Mouse (Mus musculus) v-Abl transformed pro-B cells (cell line): ENCODE measurements around the gene Mkrn3.

ENCODE experiments used
- in situ Hi-C, 2 experiments: fragments of 400-800 bp; cut with MboI; formaldehyde crosslinking; loops; one replicate each; pipeline ENCODE4 v1.15.1; 2025; ENCODE audit not compliant: unreplicated experiment in 2 of 2

Gene Mkrn3

GRCm38 (mm10) chr7:62382391-62382790 lies 37.5 kb downstream of the Mkrn3 start:
- in situ Hi-C loops = loop anchor here (10.0 to 25.0 kb wide), 2 partner anchors 1645 to 1658 kb away; no protein-coding TSS in a partner anchor

DNA sequence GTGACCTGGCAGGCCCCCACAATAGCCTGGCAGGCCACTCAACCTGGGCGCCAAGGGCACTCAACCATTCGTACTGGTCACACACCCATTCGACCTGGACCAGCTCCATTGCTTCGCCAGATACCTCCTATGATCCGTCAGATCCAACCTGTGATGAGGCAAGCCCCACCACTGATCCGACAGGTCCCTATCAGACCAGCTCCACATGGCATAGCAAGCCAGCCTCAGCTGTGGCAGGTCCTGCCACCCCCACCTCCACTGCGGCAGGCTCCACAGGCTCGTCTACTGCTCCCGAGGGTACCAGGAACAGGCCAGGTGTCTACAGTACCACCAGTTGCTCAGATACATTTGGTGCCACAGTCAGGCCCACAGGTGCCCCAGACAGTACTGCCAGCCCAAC lies 41.4 kb downstream of the Mkrn3 start:
- in situ Hi-C loops = loop anchor here in 1 of 2 experiments (25.0 kb wide), 1 partner anchor 1641 kb away; no protein-coding TSS in a partner anchor

DNA sequence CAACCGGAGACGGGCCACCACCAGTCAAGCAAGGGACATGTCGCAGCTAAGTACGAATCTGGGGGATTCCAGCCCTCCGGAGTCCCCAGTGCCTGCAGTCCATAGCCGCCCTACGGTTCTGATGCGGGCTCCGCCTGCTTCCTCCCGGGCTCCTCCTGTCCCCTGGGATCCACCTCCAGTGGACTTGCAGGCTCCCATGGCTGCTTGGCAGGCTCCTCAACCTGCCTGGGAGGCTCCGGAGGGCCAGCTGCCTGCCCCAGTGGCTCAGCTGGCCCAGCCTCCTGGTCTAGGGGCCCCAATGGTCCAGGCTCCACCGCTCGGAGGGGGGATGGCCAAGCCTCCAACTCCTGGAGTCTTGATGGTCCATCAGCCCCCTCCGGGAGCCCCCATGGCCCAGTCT lies 42.6 kb downstream of the Mkrn3 start:
- in situ Hi-C loops = loop anchor here in 1 of 2 experiments (25.0 kb wide), 1 partner anchor 1640 kb away; no protein-coding TSS in a partner anchor

DNA sequence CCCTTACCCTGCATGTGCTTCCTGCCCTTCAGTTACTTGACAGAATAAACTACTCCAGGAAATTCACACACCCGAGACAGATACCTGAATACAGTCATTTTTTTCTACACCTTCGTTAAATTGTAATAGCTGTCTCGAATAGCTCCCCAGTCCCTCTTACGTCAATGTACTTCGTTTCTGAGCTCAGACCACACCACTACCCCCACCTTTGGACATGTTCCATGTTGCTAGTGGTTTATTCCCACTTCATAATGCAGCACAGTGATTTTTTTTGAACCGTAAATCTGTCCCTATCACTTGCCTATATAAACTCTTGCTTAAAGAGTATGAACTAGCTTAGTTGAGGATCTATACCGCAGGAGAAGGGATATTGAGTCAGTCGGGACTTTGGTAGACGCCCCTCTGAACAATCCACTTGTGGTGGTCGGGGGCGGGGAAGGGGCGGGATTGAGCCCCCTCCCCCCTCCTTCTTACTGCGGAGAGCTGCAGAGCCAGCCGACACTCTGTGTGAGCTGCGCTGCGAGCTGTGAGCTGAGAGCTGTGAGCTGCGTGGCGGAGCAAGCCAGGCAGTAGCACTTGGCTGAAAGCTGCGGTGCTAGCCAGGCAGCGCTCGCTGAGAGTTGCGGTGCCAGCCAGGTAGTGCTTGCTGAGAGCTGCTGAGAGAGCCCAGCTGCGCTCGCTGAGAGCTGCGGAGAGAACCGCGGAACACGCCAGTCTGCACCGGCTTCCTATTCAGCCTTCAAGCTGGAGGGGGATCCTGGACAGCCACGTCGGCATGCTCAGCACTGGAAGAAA lies 43.2 kb downstream of the Mkrn3 start, which contains the start of gene Magel2:
Gene Magel2 (plus strand): TSS at position 501 of the 795 bp plus-strand sequence.
- in situ Hi-C loops = loop anchor here in 1 of 2 experiments (25.0 kb wide), 1 partner anchor 1639 kb away; no protein-coding TSS in a partner anchor

DNA sequence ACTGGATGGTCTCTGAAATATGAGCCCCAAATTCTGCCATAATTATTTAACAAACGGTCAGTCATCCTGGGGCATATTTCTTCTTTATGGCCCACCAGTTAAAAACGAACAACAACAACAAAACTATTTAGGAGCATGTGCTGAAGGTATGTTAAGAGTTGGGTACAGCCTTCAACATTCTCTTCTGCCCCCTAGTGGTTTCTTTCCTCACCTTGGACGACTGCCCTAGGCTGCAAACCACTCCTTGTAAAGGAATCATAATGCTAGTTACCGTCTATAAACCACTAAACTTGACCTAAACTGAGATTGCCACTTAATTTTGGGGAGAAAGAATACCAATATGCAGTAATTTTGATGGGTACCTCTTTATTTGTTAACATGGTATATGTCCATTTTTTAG lies 44.3 kb downstream of the Mkrn3 start:
- in situ Hi-C loops = loop anchor here in 1 of 2 experiments (25.0 kb wide), 1 partner anchor 1638 kb away; no protein-coding TSS in a partner anchor
